Mouse (Mus musculus) heart, embryonic 12.5 days (tissue): Measurements from ENCODE around the gene Rbms1. TPM values are rescaled to one million over a fixed set of nuclear protein-coding genes. Genes with fewer than 3 reads are reported as not detected.

Experiments used
- ATAC-seq: fragments of 200-750 bp; cut with Nextera tagmentation; 2 replicates; pipeline ENCODE4 v1.8.0; 2017; ENCODE audit warnings: moderate TSS enrichment, moderate library complexity; ENCODE audit not compliant: insufficient number of reproducible peaks, low FRiP score
- H3K27ac ChIP-seq: fragments of 300-500 bp; sonication (generic); 2 replicates; pipeline ENCODE4 v1.5.1; 2016; ENCODE audit warnings: mild to moderate bottlenecking, moderate library complexity; ENCODE audit not compliant: poor library complexity, severe bottlenecking
- H3K27me3 ChIP-seq: fragments of 300-500 bp; sonication (generic); replicated peaks from 2 replicates; pipeline ENCODE4 v1.6.1; 2016; ENCODE audit warnings: mild to moderate bottlenecking, moderate library complexity
- H3K36me3 ChIP-seq: fragments of 300-500 bp; sonication (generic); 2 replicates; pipeline ENCODE4 v1.6.1; 2016; ENCODE audit warnings: mild to moderate bottlenecking, moderate library complexity
- H3K4me1 ChIP-seq: fragments of 300-500 bp; sonication (generic); replicated peaks from 2 replicates; pipeline ENCODE4 v1.6.1; 2016; ENCODE audit warnings: mild to moderate bottlenecking
- H3K4me2 ChIP-seq: fragments of 300-500 bp; sonication (generic); 2 replicates; pipeline ENCODE4 v1.6.1; 2016; ENCODE audit warnings: mild to moderate bottlenecking, moderate library complexity
- H3K4me3 ChIP-seq: fragments of 300-500 bp; sonication (generic); 2 replicates; pipeline ENCODE4 v1.5.1; 2016; ENCODE audit warnings: mild to moderate bottlenecking
- H3K9ac ChIP-seq: fragments of 300-500 bp; sonication (generic); 2 replicates; pipeline ENCODE4 v1.6.1; 2016; ENCODE audit warnings: mild to moderate bottlenecking, moderate library complexity
- H3K9me3 ChIP-seq: fragments of 300-500 bp; sonication (generic); replicated peaks from 2 replicates; pipeline ENCODE4 v1.6.1; 2016; ENCODE audit warnings: mild to moderate bottlenecking, moderate library complexity
- WGBS: fragments of 180-500 bp; shearing (Covaris S2); methylation state at CpG from one replicate; pipeline ENCODE4 v1.1.7; 2016; 5-methylcytosine and 5-hydroxymethylcytosine counted together
- polyA plus RNA-seq: library from polyadenylated mRNA; unstranded; fragments of >200 nt; fragmentation: Nextera tagmentation; extraction: Ambion mirVana; gene quantifications from 2 replicates; pipeline ENCODE4 v1.2.1, GENCODE M21; 2016

Rbms1 gene
- polyA plus RNA-seq, 1 experiment from 2014 or later, result 107 TPM

GRCm38 (mm10) chr2:60808822-60809221 lies 154.2 kb downstream of the Rbms1 start:
- peaks cover 70% of the 10 kb centered on the region for H3K4me1 ChIP-seq
- peak overlapping the region; percentile 76; the same call in 1 of the 2 replicates for H3K27ac ChIP-seq
- no peak overlapping the region for H3K4me2 ChIP-seq
- H3K9me3 ChIP-seq, result no peaks in the 10 kb centered on the region
- H3K4me3 ChIP-seq, result no peak overlapping the region
- H3K27me3 ChIP-seq, result no peaks in the 10 kb centered on the region
- ATAC-seq, result no peak
- H3K9ac ChIP-seq, result no peak overlapping the region
- 80% methylated on average over 6 of the region's 6 CpGs for whole genome bisulfite sequencing
- H3K36me3 ChIP-seq, result peaks cover 6% of the 10 kb centered on the region; the same call in 1 of the 2 replicates

GRCm38 (mm10) chr2:60807341-60808195 lies 155.4 kb downstream of the Rbms1 start:
- Histone ChIP-seq H3K4me3 (no peak overlapping the region), H3K36me3 (peaks cover 6% of the 10 kb centered on the region; the same call in 1 of the 2 replicates), H3K9me3 (no peaks in the 10 kb centered on the region), H3K9ac (no peak overlapping the region), H3K4me2 (no peak overlapping the region), H3K4me1 (peaks cover 72% of the 10 kb centered on the region), H3K27me3 (no peaks in the 10 kb centered on the region), H3K27ac (peak overlapping the region; percentile 60)
- ATAC-seq, result no peak
- WGBS, result 59% methylated on average over 11 of the region's 11 CpGs

DNA sequence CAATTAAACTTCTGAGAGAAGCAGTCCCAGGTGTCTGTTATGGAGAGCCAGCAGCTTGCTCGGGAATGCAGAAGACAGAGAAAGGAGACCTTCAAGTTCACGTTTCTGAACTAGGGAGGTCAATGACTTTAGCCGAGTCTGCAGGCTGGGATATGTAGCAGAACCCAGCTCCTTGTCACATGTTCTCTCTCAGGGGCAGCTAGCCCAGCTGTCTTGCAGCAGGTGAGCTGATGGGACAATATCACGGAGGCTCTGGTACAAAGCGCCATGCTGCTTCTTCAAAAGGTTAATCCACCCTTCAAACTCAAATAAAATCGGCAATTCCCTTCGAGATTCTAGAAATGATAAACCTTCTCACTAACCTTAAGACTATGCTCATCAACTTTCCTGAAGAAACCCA lies 158.2 kb downstream of the Rbms1 start:
- Histone ChIP-seq H3K27ac (no peak overlapping the region), H3K27me3 (no peaks in the 10 kb centered on the region), H3K4me3 (no peak overlapping the region), H3K4me1 (peaks cover 74% of the 10 kb centered on the region), H3K4me2 (no peak overlapping the region), H3K9ac (no peak overlapping the region), H3K36me3 (peaks cover 6% of the 10 kb centered on the region; the same call in 1 of the 2 replicates), H3K9me3 (no peaks in the 10 kb centered on the region)
- no peak for ATAC-seq
- 63% methylated on average over 7 of the region's 7 CpGs for WGBS

GRCm38 (mm10) chr2:60803377-60803776 lies 159.6 kb downstream of the Rbms1 start:
- Histone ChIP-seq H3K4me1 (peaks cover 65% of the 10 kb centered on the region), H3K27ac (no peak overlapping the region), H3K36me3 (no peaks in the 10 kb centered on the region), H3K27me3 (no peaks in the 10 kb centered on the region), H3K9me3 (no peaks in the 10 kb centered on the region), H3K9ac (no peak overlapping the region), H3K4me2 (no peak overlapping the region), H3K4me3 (no peak overlapping the region)
- WGBS, result 87% methylated on average over 6 of the region's 6 CpGs
- no peak for ATAC-seq

GRCm38 (mm10) chr2:60802828-60803227 lies 160.2 kb downstream of the Rbms1 start:
- 56% methylated on average over 8 of the region's 8 CpGs for WGBS
- no peak for ATAC-seq
- no peaks in the 10 kb centered on the region for H3K36me3 ChIP-seq
- no peak overlapping the region for H3K9ac ChIP-seq
- peaks cover 59% of the 10 kb centered on the region for H3K4me1 ChIP-seq
- H3K27me3 ChIP-seq, result no peaks in the 10 kb centered on the region
- no peak overlapping the region for H3K4me3 ChIP-seq
- no peak overlapping the region for H3K4me2 ChIP-seq
- no peaks in the 10 kb centered on the region for H3K9me3 ChIP-seq
- H3K27ac ChIP-seq, result no peak overlapping the region

- WGBS, result 22% methylated on average over 4 of the region's 4 CpGs
- H3K4me1 ChIP-seq, result peaks cover 57% of the 10 kb centered on the region
Observed at GRCm38 (mm10) chr2:60802191-60802590, 160.8 kb downstream of the Rbms1 start.

DNA sequence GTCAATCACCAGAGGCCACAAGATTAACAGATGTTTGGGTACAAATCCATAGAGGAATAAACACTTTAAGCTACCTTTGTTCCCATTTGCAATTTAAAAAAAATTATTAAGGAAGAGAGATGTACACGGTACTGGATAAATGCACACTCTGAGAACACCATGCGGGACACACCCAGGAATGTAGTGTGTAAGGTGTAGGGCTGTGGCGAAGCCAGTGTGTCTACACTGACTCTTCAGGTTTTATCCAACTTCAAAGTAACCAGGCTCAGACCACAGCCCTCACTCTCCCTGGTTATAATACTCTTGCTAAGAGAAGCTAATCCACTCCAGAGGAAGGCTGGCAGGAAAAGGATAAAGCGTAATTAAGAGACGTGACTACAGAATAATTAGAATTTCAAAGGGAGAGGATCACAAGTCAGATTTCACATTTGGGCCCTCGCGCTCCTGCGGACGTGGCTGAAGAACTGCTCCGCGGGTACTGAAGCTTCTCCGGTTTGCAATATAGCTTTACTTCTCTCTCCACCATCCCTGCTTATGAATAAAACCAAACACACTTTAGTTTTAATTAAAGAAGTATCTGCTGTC lies 161.3 kb downstream of the Rbms1 start:
- Histone ChIP-seq H3K4me2 (peak overlapping the region; percentile 54), H3K4me3 (no peak overlapping the region)

More at GRCm38 (mm10) chr2:60802191-60802590, 160.8 kb downstream of the Rbms1 start:
- no peak for ATAC-seq
- H3K27ac ChIP-seq, result no peak overlapping the region
- no peak overlapping the region for H3K4me3 ChIP-seq
- H3K36me3 ChIP-seq, result peaks cover 4% of the 10 kb centered on the region; the same call in 1 of the 2 replicates
- H3K4me2 ChIP-seq, result no peak overlapping the region
- H3K27me3 ChIP-seq, result no peaks in the 10 kb centered on the region
- H3K9me3 ChIP-seq, result no peaks in the 10 kb centered on the region
- no peak overlapping the region for H3K9ac ChIP-seq

DNA sequence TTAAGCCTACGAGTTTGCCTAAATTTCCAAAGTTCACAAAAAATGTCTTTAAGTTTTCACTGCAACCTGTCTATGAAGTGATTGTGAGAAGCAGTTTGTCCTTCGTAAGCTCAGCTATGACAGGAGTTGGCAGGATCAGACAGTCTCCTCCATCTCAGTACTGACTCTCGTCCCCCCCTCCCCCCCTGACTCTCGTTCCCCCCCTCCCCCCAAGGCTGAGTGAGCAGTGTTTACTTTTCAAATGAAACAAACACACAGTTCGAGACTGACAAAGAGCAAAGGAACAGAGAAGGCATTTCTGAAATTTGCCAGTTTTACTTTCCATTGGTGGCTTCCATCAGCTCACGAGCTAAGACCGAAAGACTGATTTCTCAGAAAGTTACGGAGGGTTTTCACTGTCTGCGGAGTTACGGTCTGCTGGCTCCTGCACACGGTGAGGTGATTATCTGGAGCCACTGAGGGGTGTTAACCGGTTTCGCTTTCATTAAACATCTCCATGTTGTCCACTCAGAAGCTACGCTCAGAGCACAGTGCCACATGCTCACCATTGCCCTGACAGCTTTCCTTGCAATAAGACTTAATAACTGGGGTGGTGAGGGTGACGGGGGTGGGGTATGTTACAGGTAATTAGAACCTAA lies 162.0 kb downstream of the Rbms1 start:
- Histone ChIP-seq H3K4me2 (peak overlapping the region; percentile 54), H3K4me1 (peaks cover 62% of the 10 kb centered on the region), H3K4me3 (peak overlapping the region; percentile 14; the same call in 1 of the 2 replicates), H3K9me3 (no peaks in the 10 kb centered on the region), H3K9ac (no peak overlapping the region), H3K27me3 (no peaks in the 10 kb centered on the region), H3K36me3 (peaks cover 8% of the 10 kb centered on the region), H3K27ac (no peak overlapping the region)
- no peak for ATAC-seq
- 49% methylated on average over 15 of the region's 15 CpGs for WGBS

More for the DNA sequence above, 161.3 kb downstream of the Rbms1 start:
- Histone ChIP-seq H3K36me3 (peaks cover 5% of the 10 kb centered on the region; the same call in 1 of the 2 replicates), H3K9ac (no peak overlapping the region), H3K9me3 (no peaks in the 10 kb centered on the region), H3K27ac (no peak overlapping the region), H3K27me3 (no peaks in the 10 kb centered on the region), H3K4me1 (peaks cover 58% of the 10 kb centered on the region)
- no peak for ATAC-seq
- WGBS, result 68% methylated on average over 12 of the region's 12 CpGs

DNA sequence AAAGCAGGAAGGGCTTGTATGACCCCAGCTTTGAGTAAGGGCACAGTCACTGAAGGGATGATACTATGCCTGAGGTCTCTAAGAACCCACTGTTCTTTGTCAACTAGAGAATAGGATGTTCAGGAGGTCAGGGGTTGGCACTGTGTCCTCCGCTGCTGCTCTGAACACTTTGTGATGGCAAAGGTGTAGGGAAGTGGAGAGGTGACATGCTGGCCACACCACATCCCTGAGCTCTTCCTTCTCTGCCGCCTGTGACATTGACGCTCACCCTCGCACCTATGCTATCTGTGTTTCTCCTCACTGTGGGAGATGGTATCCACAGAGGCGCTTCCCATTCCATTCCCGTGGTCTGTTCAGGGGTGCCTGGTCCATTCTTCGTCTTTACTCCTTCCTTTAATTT lies 163.2 kb downstream of the Rbms1 start:
- Histone ChIP-seq H3K27ac (no peak overlapping the region), H3K4me1 (peaks cover 60% of the 10 kb centered on the region), H3K4me3 (no peak overlapping the region), H3K27me3 (no peaks in the 10 kb centered on the region), H3K9me3 (no peaks in the 10 kb centered on the region), H3K9ac (no peak overlapping the region), H3K4me2 (no peak overlapping the region), H3K36me3 (peaks cover 18% of the 10 kb centered on the region)
- no peak for ATAC-seq
- WGBS, result 77% methylated on average over 7 of the region's 7 CpGs

DNA sequence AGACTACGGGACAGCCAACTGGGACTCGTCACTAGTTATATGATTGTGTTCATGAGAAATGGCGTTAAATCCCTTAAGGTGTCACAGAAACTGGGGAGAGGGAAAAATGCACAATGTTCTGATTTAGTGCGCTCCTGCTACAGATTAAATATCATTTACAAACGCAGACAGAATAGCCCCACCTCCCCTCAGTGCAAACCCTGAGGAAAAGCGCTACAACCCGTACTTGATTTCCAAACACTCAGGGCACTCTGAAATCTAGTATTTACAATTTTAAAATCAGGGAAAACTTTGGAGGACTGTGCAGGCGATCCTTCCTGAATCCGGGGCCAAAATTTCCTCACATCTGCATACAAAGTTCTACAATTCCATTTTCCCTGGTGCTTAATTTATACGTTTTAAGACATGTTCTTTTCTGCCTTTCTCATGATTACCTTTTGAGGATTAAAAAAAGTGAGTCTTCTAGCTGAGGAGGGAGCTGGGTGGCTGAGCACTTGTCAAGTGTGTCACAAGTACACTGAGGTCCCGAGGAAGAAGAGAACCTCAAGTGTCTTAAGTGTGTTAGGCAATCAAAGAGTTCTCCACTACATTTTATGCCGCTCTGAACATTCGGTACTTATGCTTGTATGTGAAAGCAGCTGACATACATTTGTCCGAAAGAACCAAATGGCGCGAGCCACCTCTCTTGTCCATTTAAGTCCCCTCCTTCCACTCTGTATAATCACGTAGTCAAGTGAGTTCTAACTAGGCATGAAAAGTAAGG lies 164.0 kb downstream of the Rbms1 start:
- Histone ChIP-seq H3K4me1 (peaks cover 52% of the 10 kb centered on the region), H3K36me3 (peaks cover 25% of the 10 kb centered on the region), H3K27me3 (no peaks in the 10 kb centered on the region), H3K4me2 (no peak overlapping the region), H3K9ac (no peak overlapping the region), H3K4me3 (no peak overlapping the region), H3K27ac (no peak overlapping the region), H3K9me3 (no peaks in the 10 kb centered on the region)
- WGBS, result 91% methylated on average over 17 of the region's 17 CpGs
- ATAC-seq, result no peak
